ENCODE assay signal across 14 mouse cellular contexts in the genomic region with DNA sequence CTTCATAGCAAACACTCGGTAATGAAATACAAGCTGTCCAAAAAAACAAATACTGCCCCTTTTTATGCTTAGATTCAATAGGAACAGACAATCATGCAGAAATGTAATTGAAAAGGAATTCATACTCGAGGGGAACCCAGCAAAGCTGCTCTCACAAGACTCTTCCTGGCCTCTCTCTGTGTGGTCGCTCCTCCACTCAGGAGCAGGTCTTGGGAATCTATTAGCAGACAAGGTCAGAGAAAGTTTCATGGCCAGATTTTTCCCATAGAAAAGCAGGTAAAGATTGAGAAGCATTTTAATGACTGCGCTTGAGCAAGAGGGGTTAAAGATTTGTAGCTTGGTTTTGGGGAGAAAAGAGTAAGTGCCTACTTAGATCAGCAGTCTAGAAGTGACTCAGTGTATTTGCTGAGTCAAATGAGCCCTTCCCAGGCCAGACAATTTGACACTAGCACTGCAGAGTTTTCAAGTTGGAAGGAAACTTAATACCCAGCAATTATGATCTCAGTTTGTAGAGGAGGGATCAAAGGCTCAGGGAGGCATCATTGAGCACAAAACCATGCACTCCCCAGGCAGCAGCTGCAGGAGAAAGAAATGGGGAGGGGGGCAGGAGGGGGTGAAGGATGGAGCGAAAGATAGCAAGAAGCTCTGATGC. TPM values are rescaled to one million over a fixed set of nuclear protein-coding genes. Genes with fewer than 3 reads are reported as not detected.
DNase-seq lines count a peak whose midpoint lies in the region; ATAC-seq and TF ChIP-seq lines count a peak whose summit lies in the region.
"Had no signal": no experiment of that assay in that cellular context is flagged by ENCODE, and none has a peak within 500 bp of the region (broad histone marks: within the 10 kb centered on the region; RNA-seq: fewer than 3 reads in every experiment).

No protein-coding gene starts in this region.

- peak; percentile 36 for DNase-seq in lung, postnatal 0 days (ENCODE audit: low spot score)
- DNase-seq in lung, postnatal 14 days, result no peak
- DNase-seq in embryo, embryonic 10.5 days (ENCODE audit: low spot score), result peak; percentile 54
- DNase-seq in forelimb bud, embryonic 11.5 days (ENCODE audit: low read depth, low spot score), result peak; percentile 34
- DNase-seq in layer of hippocampus, postnatal 10 days (ENCODE audit: low spot score in 2 of 2), result no peak
- no peak for DNase-seq in right cerebral cortex, postnatal 4 days
- DNase-seq in spleen, postnatal 14 days (ENCODE audit: low spot score in 2 of 2), result no peak
- DNase-seq: kidney, postnatal 14 days; lung, postnatal 36 days; right cerebral cortex, adult 18-20 months; thymus, postnatal 14 days had no signal

- no peak overlapping the region for H3K9ac ChIP-seq in lung, postnatal 0 days (replicated peaks; ENCODE audit: low read depth)
- H3K9ac ChIP-seq: midbrain, embryonic 13.5 days; neural tube, embryonic 12.5 days had no signal

- no peak for TF ChIP-seq EP300 in lung, postnatal 0 days (IDR thresholded peaks at IDR 0.05)

- no peaks in the 10 kb centered on the region for H3K36me3 ChIP-seq in lung, postnatal 0 days (ENCODE audit: insufficient read depth, low read length)
- H3K36me3 ChIP-seq: midbrain, embryonic 13.5 days; neural tube, embryonic 12.5 days had no signal

- 42% methylated on average over 5 of the region's 5 CpGs for WGBS in lung, postnatal 0 days

- no peak overlapping the region for H3K4me2 ChIP-seq in lung, postnatal 0 days (replicated peaks; ENCODE audit: low read depth, low read length)
- H3K4me2 ChIP-seq: midbrain, embryonic 13.5 days; neural tube, embryonic 12.5 days had no signal

- no peaks in the 10 kb centered on the region for H3K9me3 ChIP-seq in lung, postnatal 0 days (ENCODE audit: low read length)
- H3K9me3 ChIP-seq: midbrain, embryonic 13.5 days; neural tube, embryonic 12.5 days had no signal

- TF ChIP-seq CTCF in lung, postnatal 0 days (IDR thresholded peaks at IDR 0.05), result no peak

- no peak for ATAC-seq in lung, postnatal 0 days
- ATAC-seq: hindbrain, postnatal 0 days; midbrain, embryonic 13.5 days had no signal

- no peaks in the 10 kb centered on the region for H3K4me1 ChIP-seq in lung, postnatal 0 days (ENCODE audit: insufficient read depth, low read depth, low read length)
- H3K4me1 ChIP-seq: midbrain, embryonic 13.5 days; neural tube, embryonic 12.5 days had no signal

- H3K4me3 ChIP-seq in lung, postnatal 0 days (ENCODE audit: low read depth, low read length), result no peak overlapping the region
- H3K4me3 ChIP-seq: midbrain, embryonic 13.5 days; neural tube, embryonic 12.5 days had no signal

- no peak overlapping the region for H3K27ac ChIP-seq in lung, postnatal 0 days (ENCODE audit: low read length)
- H3K27ac ChIP-seq: hindbrain, postnatal 0 days; midbrain, embryonic 13.5 days; neural tube, embryonic 12.5 days had no signal

- no peaks in the 10 kb centered on the region for H3K27me3 ChIP-seq in lung, postnatal 0 days (replicated peaks; ENCODE audit: insufficient read depth, low read length)
- H3K27me3 ChIP-seq: midbrain, embryonic 13.5 days; neural tube, embryonic 12.5 days had no signal

RNA-seq across cellular contexts. Expression of a gene that starts 24.1 kb away (rescaled TPM):
- 1.7 and 1.9 TPM in 2 replicates for polyA plus RNA-seq in lung, postnatal 0 days (2015; fragmentation: Nextera tagmentation; extraction: Ambion mirVana)
- total RNA-seq in layer of hippocampus, postnatal 10 days (2021), result 1 to 10 TPM; 6.0 to 6.1 TPM

Comparison
In these comparisons a context has a peak if more than half of its experiments do, and no peak if none do; other contexts are left out.
1. DNase-seq: peak in lung, postnatal 0 days (single experiment), embryo, embryonic 10.5 days (single experiment) and forelimb bud, embryonic 11.5 days (single experiment); none in lung, postnatal 14 days (single experiment), layer of hippocampus, postnatal 10 days (0 of 2), right cerebral cortex, postnatal 4 days (single experiment) and spleen, postnatal 14 days (0 of 2).